Mouse (Mus musculus) kidney, adult 2 months (tissue): ENCODE results near the gene Muc4.

Experiments used
- CTCF ChIP-seq: fragments of 200-500 bp; conservative IDR thresholded peaks from 2 replicates; pipeline ENCODE4 v1.5.1; 2011; ENCODE audit warnings: low read depth, mild to moderate bottlenecking, control low read depth, low read length, moderate library complexity, mixed read lengths; ENCODE audit not compliant: insufficient read depth, insufficient read length
- POLR2A ChIP-seq: fragments of 200-500 bp; IDR thresholded peaks from one replicate; pipeline ENCODE4 v1.6.1; 2011; ENCODE audit warnings: low read depth, low read length, control low read depth

GRCm38 (mm10) chr16:32766904-32767303, 31.2 kb downstream of the Muc4 start:
- TF ChIP-seq CTCF (no peak), POLR2A (no peak)
